Mouse (Mus musculus) stomach, postnatal 0 days (tissue): ENCODE data around the gene Cmbl. TPM values are rescaled to one million over a fixed set of nuclear protein-coding genes. Genes with fewer than 3 reads are reported as not detected.

ENCODE experiments used
- ATAC-seq: fragments of 200-750 bp; cut with Nextera tagmentation; 2 replicates; pipeline ENCODE4 v1.8.0; 2017; ENCODE audit not compliant: low FRiP score, low TSS enrichment
- DNase-seq: peaks from one replicate; pipeline ENCODE4 v3.0.0-alpha.2; 2016; ENCODE audit warnings: low spot score
- H3K27ac ChIP-seq: fragments of 300-500 bp; sonication (generic); replicated peaks from 2 replicates; pipeline ENCODE4 v1.5.1; 2014; ENCODE audit warnings: mild to moderate bottlenecking, control low read depth
- H3K27me3 ChIP-seq: fragments of 300-500 bp; sonication (generic); 2 replicates; pipeline ENCODE4 v1.6.1; 2014; ENCODE audit warnings: low read length; ENCODE audit not compliant: control insufficient read depth, insufficient read depth
- H3K36me3 ChIP-seq: fragments of 300-500 bp; sonication (generic); 2 replicates; pipeline ENCODE4 v1.6.1; 2014; ENCODE audit warnings: low read length, mixed read lengths; ENCODE audit not compliant: control insufficient read depth, insufficient read depth
- H3K4me1 ChIP-seq: fragments of 300-500 bp; sonication (generic); replicated peaks from 2 replicates; pipeline ENCODE4 v1.6.1; 2014; ENCODE audit warnings: antibody characterized with exemption; ENCODE audit not compliant: control insufficient read depth, insufficient read depth
- H3K4me2 ChIP-seq: fragments of 300-500 bp; sonication (generic); replicated peaks from 2 replicates; pipeline ENCODE4 v1.6.1; 2014; ENCODE audit warnings: low read depth, mild to moderate bottlenecking, control low read depth, moderate library complexity
- H3K4me3 ChIP-seq: fragments of 300-500 bp; sonication (generic); 2 replicates; pipeline ENCODE4 v1.5.1; 2014; ENCODE audit warnings: low read depth, low read length, control low read depth
- H3K9ac ChIP-seq: fragments of 300-500 bp; sonication (generic); 2 replicates; pipeline ENCODE4 v1.6.1; 2014; ENCODE audit warnings: mild to moderate bottlenecking, low read length, control low read depth, mixed read lengths
- H3K9me3 ChIP-seq: fragments of 300-500 bp; sonication (generic); 2 replicates; pipeline ENCODE4 v1.6.1; 2016; ENCODE audit warnings: low read length; ENCODE audit not compliant: control insufficient read depth
- CTCF ChIP-seq: IDR thresholded peaks from 2 replicates; pipeline ENCODE4 v1.5.1; 2016; ENCODE audit warnings: antibody characterized with exemption, low read depth, mild to moderate bottlenecking, moderate library complexity
- EP300 ChIP-seq: optimal IDR thresholded peaks from 2 replicates; pipeline ENCODE3; 2016; ENCODE audit warnings: antibody characterized with exemption
- WGBS: fragments of 180-500 bp; shearing (Covaris S2); extraction: QIAGEN DNeasy Blood & Tissue Kit; methylation state at CpG from one replicate; pipeline ENCODE4 v1.1.7; 2014; 5-methylcytosine and 5-hydroxymethylcytosine counted together
- polyA plus RNA-seq: library from polyadenylated mRNA; unstranded; fragments of >200 nt; fragmentation: Nextera tagmentation; extraction: Ambion mirVana; gene quantifications from 2 replicates; pipeline ENCODE4 v1.2.1, GENCODE M21; 2015

Gene Cmbl
- polyA plus RNA-seq, 1 experiment from 2014 or later: 37.8 TPM

GRCm38 (mm10) chr15:31590176-31590575, 25.0 kb downstream of the Cmbl start:
- DNase-seq (no peak), ATAC-seq (no peak)
- TF ChIP-seq CTCF (no peak), EP300 (no peak)
- no peaks in the 10 kb centered on the region for H3K4me1 ChIP-seq
- no peaks in the 10 kb centered on the region for H3K9me3 ChIP-seq
- peaks cover 45% of the 10 kb centered on the region for H3K36me3 ChIP-seq
- no peak overlapping the region for H3K4me3 ChIP-seq
- H3K27ac ChIP-seq: no peak overlapping the region
- no peak overlapping the region for H3K9ac ChIP-seq
- H3K27me3 ChIP-seq: no peaks in the 10 kb centered on the region
- 86% methylated on average over 5 of the region's 5 CpGs for WGBS
- no peak overlapping the region for H3K4me2 ChIP-seq

GRCm38 (mm10) chr15:31592531-31592930, 27.3 kb downstream of the Cmbl start:
- WGBS: 79% methylated on average over 8 of the region's 8 CpGs
- Histone ChIP-seq H3K27me3 (no peaks in the 10 kb centered on the region), H3K9ac (no peak overlapping the region), H3K27ac (no peak overlapping the region), H3K4me3 (no peak overlapping the region), H3K36me3 (peaks cover 52% of the 10 kb centered on the region), H3K4me1 (no peaks in the 10 kb centered on the region), H3K4me2 (no peak overlapping the region), H3K9me3 (no peaks in the 10 kb centered on the region)
- TF ChIP-seq CTCF: no peak
- no peak for TF ChIP-seq EP300
- DNase-seq (no peak), ATAC-seq (no peak)

GRCm38 (mm10) chr15:31594260-31594659, 29.1 kb downstream of the Cmbl start:
- TF ChIP-seq EP300: no peak
- no peak for TF ChIP-seq CTCF
- Histone ChIP-seq H3K4me3 (no peak overlapping the region), H3K4me1 (peaks cover 3% of the 10 kb centered on the region; the same call in 1 of the 2 replicates), H3K4me2 (no peak overlapping the region), H3K9ac (no peak overlapping the region), H3K9me3 (no peaks in the 10 kb centered on the region), H3K27me3 (no peaks in the 10 kb centered on the region), H3K36me3 (peaks cover 54% of the 10 kb centered on the region), H3K27ac (no peak overlapping the region)
- ATAC-seq (no peak), DNase-seq (no peak)
- 86% methylated on average over 14 of the region's 14 CpGs for WGBS

- H3K9me3 ChIP-seq: no peaks in the 10 kb centered on the region
- no peak overlapping the region for H3K4me2 ChIP-seq
- H3K4me3 ChIP-seq: no peak overlapping the region
- H3K9ac ChIP-seq: no peak overlapping the region
- no peak for TF ChIP-seq EP300
- TF ChIP-seq CTCF: no peak
- DNase-seq: no peak
- peaks cover 11% of the 10 kb centered on the region; the same call in 1 of the 2 replicates for H3K4me1 ChIP-seq
- peaks cover 47% of the 10 kb centered on the region for H3K36me3 ChIP-seq
- H3K27ac ChIP-seq: no peak overlapping the region
- no peaks in the 10 kb centered on the region for H3K27me3 ChIP-seq
- ATAC-seq: no peak
- 57% methylated on average over 7 of the region's 7 CpGs for WGBS
Measured at GRCm38 (mm10) chr15:31595651-31596050, 30.5 kb downstream of the Cmbl start.

- TF ChIP-seq EP300 (no peak), CTCF (no peak)
Measured at GRCm38 (mm10) chr15:31599834-31600233, 34.6 kb downstream of the Cmbl start.

GRCm38 (mm10) chr15:31601279-31601645, 36.1 kb downstream of the Cmbl start:
- Histone ChIP-seq H3K4me3 (peak overlapping the region; percentile 84), H3K9me3 (no peaks in the 10 kb centered on the region), H3K9ac (peak overlapping the region; percentile 91), H3K4me2 (peak overlapping the region; percentile 93), H3K36me3 (peaks cover 4% of the 10 kb centered on the region; the same call in 1 of the 2 replicates), H3K27me3 (no peaks in the 10 kb centered on the region), H3K27ac (peak overlapping the region; percentile 80), H3K4me1 (peaks cover 11% of the 10 kb centered on the region; the same call in 1 of the 2 replicates)
- DNase-seq (no peak), ATAC-seq (peak; percentile 82)
- WGBS: under 1% methylated on average over 33 of the region's 33 CpGs
- TF ChIP-seq CTCF: no peak
- no peak for TF ChIP-seq EP300

More at GRCm38 (mm10) chr15:31599834-31600233, 34.6 kb downstream of the Cmbl start:
- DNase-seq (no peak), ATAC-seq (no peak)
- H3K4me1 ChIP-seq: peaks cover 11% of the 10 kb centered on the region; the same call in 1 of the 2 replicates
- no peak overlapping the region for H3K4me3 ChIP-seq
- H3K4me2 ChIP-seq: peak overlapping the region; percentile 93; the same call in 1 of the 2 replicates
- H3K9ac ChIP-seq: no peak overlapping the region
- no peak overlapping the region for H3K27ac ChIP-seq
- H3K9me3 ChIP-seq: no peaks in the 10 kb centered on the region
- H3K27me3 ChIP-seq: no peaks in the 10 kb centered on the region
- WGBS: 47% methylated on average over 4 of the region's 4 CpGs
- H3K36me3 ChIP-seq: peaks cover 12% of the 10 kb centered on the region
